Mouse (Mus musculus) B cell, adult 62 days (primary cell): ENCODE results near the gene Hrasls. TPM values are rescaled to one million over a fixed set of nuclear protein-coding genes. Genes with fewer than 3 reads are reported as not detected.

Experiments
- total RNA-seq: library from RNA; stranded (reverse); gene quantifications from 4 replicates; pipeline ENCODE4 v1.2.4, GENCODE M21; 2023

Hrasls gene
- total RNA-seq, result not detected in 4 replicates

DNA sequence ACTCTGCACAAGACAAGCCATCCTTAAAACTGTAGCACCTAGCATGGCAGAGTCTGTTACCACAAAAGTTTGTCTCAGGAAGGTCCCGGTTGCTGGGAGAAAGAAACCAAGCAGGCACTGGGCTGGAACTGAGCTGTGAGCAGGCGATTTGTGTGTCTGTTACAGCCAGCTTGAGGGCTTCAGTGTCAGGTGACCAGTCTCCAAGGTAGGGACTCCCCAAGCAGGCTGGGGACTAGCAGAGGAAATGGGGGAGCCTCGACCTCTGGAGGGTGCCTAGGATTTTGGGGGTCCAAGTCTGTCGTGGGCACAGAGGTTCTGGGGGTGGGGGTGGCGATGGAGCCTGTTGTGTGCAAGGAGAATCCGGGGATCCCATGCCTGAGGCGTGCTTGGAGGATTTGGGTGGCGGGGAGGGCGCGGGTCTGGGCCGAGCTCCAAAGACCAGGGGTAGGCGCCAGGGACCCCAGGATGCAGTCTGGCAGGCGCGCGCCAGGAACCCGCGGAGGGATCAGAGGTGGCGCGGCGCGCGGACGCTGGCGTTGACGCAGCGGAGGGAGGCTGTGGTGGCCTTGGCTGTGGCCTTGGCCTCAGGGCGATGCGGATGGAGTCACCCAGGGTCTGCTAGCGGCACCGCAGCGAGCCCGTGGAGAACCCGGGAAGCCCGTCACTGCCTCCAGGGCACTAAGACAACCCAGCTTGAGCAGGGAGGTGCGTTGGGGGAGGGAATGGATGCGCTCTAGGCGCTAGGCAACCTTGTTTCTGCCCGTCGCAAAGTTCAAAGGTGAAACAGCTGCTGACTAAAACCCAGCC, at the start of gene Hrasls:
TSS of gene Hrasls (plus strand) at position 91 of the 807 bp plus-strand sequence.

Other genes starting within 250 kb of the Hrasls start
- gene Atp13a5, start 169.0 kb downstream of the Hrasls start, total RNA-seq, result not detected in 4 replicates